Mouse (Mus musculus): ENCODE measurements around the gene Lrrc56.
"Not testable (repeated sequence)": the region's sequence is repeated elsewhere in the genome, so short reads cannot be mapped to it uniquely, and the experiment has no call there.

The Lrrc56 gene

GRCm38 (mm10) chr7:141218141-141218540, 24.2 kb downstream of the Lrrc56 start:
- DNase-seq (ENCODE audit: low read depth): no peak

GRCm38 (mm10) chr7:141218557-141219133, 24.7 kb downstream of the Lrrc56 start:
- no peak for DNase-seq (ENCODE audit: low read depth)

DNA sequence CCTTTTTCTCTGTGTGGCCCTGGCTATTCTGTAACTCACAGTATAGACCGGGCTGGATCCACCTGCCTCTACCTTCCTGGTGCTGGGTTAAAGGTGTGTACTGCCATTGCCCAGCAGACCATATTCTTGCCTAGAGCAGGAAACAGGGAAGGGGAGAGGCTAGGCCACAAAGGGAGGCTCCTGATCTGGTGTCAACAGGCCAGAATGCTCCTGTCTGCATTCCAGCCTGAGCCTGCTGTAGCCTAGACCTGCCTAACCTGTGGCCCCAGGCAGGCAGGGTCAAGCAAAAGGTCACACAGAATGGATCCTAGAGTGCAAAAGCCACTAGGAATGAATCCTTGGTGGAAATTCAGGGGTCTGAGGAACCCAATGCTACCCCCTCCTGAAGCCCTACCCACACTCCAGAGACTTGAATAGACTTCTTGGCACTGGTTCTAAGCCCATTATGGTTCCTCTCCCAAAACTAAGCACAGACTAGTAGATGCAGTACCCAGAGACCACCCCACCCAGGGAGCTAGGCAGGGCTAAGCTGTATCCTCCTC, 25.7 kb downstream of the Lrrc56 start:
- no peak for DNase-seq (ENCODE audit: low read depth)

DNA sequence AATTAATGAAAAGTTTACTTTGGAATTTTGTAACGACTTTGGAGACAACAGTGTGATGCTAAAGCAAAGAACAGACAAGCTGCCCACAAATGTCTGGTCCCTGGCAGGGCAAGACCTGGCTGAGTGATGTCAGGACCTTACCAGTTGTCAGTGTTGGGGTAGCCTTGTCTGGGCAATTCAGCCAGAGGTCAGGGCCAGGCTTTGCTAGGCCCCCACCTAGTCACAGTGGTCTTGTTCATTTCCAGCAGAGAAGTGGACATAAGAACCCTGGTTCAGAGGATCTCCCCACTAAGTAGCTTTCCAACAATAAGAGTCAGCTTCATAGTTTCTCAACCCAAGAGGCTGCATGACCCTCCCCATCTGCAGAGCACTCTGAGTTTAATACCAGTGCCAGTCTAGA, 26.4 kb downstream of the Lrrc56 start:
- DNase-seq (ENCODE audit: low read depth): no peak

- DNase-seq (ENCODE audit: low read depth): peak; percentile 86
Observed at GRCm38 (mm10) chr7:141221249-141222125, 27.5 kb downstream of the Lrrc56 start.

- DNase-seq (ENCODE audit: low read depth): no peak
Observed at GRCm38 (mm10) chr7:141222126-141222467, 28.1 kb downstream of the Lrrc56 start.

- DNase-seq (ENCODE audit: low read depth): no peak
Observed at GRCm38 (mm10) chr7:141222696-141223215, 28.8 kb downstream of the Lrrc56 start.

DNA sequence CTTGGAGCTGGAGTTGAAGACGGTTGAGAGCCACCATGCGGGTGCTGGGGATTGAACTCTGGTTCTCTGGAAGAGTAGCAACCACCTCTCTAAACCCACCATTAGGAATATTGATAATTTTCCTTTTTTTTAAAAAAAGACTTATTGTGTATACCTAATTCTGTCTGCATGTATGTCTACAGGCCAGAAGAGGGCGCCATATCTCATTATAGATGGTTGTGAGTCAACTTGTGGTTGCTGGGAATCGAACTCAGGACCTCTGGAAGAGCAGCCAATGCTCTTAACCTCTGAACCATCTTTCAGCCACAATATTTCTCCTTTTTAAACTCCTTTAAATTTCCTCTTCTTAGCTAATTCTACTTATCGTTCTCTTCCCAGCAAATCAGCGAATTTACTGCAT, 32.6 kb downstream of the Lrrc56 start:
- DNase-seq (ENCODE audit: low read depth): peak; percentile 38

DNA sequence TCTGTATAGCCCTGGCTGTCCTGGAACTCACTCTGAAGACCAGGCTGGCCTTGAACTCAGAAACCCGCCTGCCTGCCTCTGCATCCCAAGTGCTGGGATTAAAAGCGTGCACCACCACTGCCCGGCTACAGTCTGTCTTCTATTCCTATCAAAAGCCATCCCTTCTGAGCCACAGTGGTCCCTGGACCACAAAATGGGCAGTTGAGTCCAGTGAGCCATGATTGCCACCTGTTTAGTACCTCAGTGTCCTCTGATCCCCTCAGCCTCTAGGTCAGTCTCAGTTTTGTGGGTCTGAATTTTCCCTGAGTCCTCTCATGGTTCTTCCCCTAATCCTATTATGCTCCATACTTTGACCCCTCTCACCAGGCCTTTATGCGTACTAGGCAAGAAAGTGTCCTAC, 33.8 kb downstream of the Lrrc56 start:
- no peak for DNase-seq (ENCODE audit: low read depth)

DNA sequence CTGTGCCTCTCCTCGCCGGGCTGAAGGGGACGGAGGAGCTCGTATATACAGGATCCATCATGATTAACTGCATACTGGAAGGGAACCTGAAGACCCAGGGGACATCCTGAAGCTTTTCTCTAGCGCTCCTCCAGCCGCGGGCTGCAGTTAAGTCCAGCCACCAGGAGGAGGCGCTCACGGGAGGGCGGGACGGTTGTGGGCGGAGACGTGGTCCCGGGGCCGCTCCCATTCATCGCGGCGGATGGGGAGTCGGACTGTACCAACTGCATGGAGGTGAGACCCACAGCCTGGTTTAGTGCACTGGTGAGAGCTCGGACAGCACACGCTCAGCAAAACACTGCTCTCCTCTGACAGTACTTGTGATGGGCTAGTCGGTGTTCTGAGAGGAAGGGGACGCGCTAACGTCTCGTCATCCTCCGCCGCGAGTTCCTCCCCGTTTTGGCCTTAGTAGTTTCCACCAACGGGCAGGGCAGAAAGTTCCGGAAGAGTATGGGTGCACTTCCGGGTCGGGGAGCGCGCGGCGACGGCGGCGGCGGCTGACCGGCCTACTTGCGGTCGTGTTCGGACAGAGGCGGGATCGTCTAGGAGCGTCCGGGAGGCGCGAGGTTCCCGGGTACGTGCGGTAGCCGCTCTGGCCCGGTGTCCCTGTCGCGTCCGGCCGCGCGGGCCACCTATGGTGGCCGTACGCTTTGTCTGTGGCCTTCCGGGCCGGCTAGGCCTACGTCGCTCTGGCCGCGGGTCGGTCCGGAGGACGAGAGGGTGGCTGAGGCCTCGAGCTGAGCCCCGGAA, 34.5 kb downstream of the Lrrc56 start, which contains the start of gene Phrf1:
Gene Phrf1 (plus strand): TSS at position 506 of the 789 bp plus-strand sequence.
- DNase-seq (ENCODE audit: low read depth): peak; percentile 97

GRCm38 (mm10) chr7:141229702-141230101, 35.7 kb downstream of the Lrrc56 start:
- no peak for DNase-seq (ENCODE audit: low read depth)

GRCm38 (mm10) chr7:141230570-141230969, 36.6 kb downstream of the Lrrc56 start:
- no peak for DNase-seq (ENCODE audit: low read depth)

- no peak for DNase-seq (ENCODE audit: low read depth)
Observed at GRCm38 (mm10) chr7:141231111-141231510, 37.2 kb downstream of the Lrrc56 start.

DNA sequence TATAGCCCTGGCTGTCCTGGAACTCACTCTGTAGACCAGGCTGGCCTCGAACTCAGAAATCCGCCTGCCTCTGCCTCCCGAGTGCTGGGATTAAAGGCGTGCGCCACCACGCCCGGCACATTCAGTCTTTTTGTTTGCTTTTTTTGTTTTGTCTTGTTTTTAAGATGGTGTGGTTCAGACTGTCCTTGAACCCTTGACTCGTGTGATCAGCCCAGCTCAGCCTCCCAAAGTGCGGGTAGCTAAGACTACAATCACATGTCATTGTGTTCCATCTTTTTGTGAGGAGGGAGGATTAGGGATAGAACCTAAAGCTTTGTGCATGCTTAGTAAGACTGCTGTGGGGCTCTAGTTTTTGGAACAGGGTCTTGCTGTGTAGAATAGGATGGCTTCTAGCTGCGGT, 37.6 kb downstream of the Lrrc56 start:
- no peak for DNase-seq (ENCODE audit: low read depth)

DNA sequence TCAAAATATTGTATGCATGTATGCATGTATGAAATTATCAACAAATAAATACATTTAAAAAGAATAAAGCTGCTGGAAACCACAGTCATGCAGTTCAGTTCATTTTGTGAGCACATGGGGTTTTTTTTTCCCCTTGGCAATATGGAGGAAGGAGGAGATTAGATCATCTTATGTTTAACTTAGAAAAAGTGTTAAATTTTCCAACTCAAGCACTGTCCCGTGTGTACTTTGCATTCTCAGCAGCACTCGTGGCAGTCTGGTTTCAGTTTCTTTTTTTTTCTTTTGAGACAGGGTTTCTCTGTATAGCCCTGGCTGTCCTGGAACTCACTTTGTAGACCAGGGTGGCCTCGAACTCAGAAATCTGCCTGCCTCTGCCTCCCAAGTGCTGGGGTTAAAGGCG, 56.5 kb downstream of the Lrrc56 start:
- not testable (repeated sequence) for DNase-seq (ENCODE audit: low read depth)

DNA sequence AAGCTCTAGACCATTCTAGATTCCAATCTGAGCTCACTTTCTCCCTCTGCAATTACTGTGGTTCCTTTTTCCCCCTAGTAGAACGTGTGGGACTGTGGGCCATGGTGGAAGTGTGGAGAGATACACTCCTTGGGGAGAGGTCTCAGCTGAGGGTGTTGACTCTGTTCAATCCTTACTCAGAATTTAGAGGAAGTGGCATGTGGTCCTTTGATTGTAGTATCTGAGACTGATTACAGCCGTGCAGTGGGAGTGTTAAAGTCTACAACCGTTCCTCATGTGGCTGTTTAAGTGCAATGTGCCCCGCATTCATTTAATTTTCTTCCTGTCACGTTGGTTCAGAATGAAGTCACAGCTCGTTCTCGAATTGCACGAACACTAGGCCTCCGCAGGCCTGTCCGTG, 62.2 kb downstream of the Lrrc56 start:
- DNase-seq (ENCODE audit: low read depth): no peak

All from naive thymus-derived CD4-positive, alpha-beta T cell, adult 2 months (primary cell).